Mouse (Mus musculus) thymus, adult 2 months (tissue): Measurements from ENCODE around the gene C1qc.

Experiments
- CTCF ChIP-seq: fragments of 200-500 bp; IDR thresholded peaks from 2 replicates; pipeline ENCODE4 v1.5.1; 2012; ENCODE audit warnings: mild to moderate bottlenecking, control low read depth, low read length, moderate library complexity, borderline replicate concordance; ENCODE audit not compliant: control insufficient read depth, poor library complexity, insufficient read depth; ENCODE audit errors: extremely low read depth
- POLR2A ChIP-seq: fragments of 200-500 bp; IDR thresholded peaks from 2 replicates; pipeline ENCODE4 v1.6.1; 2012; ENCODE audit warnings: mild to moderate bottlenecking, low read length, control low read depth, moderate library complexity; ENCODE audit not compliant: control insufficient read depth, poor library complexity, insufficient read depth; ENCODE audit errors: extremely low read depth

GRCm38 (mm10) chr4:136860022-136860421 lies 32.8 kb downstream of the C1qc start:
- TF ChIP-seq CTCF (peak; percentile 68; the same call in 1 of the 2 replicates), POLR2A (no peak)
